Mouse (Mus musculus): ENCODE measurements around the gene Pank3. TPM values are rescaled to one million over a fixed set of nuclear protein-coding genes. Genes with fewer than 3 reads are reported as not detected.

The Pank3 gene
- polyA plus RNA-seq, 1 experiment from 2014 or later, result 12.4 TPM

GRCm38 (mm10) chr11:35736817-35737216, 32.5 kb upstream of the Pank3 start:
- 58% methylated on average over 2 of the region's 2 CpGs for WGBS
- TF ChIP-seq EP300 (IDR thresholded peaks at IDR 0.05) (no peak), CTCF (IDR thresholded peaks at IDR 0.05) (peak; percentile 19)
- no peak overlapping the region for H3K9ac ChIP-seq (replicated peaks; ENCODE audit: low read depth)
- H3K9me3 ChIP-seq (ENCODE audit: low read length), result no peaks in the 10 kb centered on the region
- H3K36me3 ChIP-seq (ENCODE audit: insufficient read depth, low read length), result no peaks in the 10 kb centered on the region
- no peaks in the 10 kb centered on the region for H3K27me3 ChIP-seq (replicated peaks; ENCODE audit: insufficient read depth, low read length)
- H3K27ac ChIP-seq (ENCODE audit: low read length), result no peak overlapping the region
- H3K4me1 ChIP-seq (ENCODE audit: insufficient read depth, low read depth, low read length), result no peaks in the 10 kb centered on the region
- no peak for ATAC-seq
- no peak overlapping the region for H3K4me2 ChIP-seq (replicated peaks; ENCODE audit: low read depth, low read length)
- no peak overlapping the region for H3K4me3 ChIP-seq (ENCODE audit: low read depth, low read length)
- no peak for DNase-seq (ENCODE audit: low spot score)

DNA sequence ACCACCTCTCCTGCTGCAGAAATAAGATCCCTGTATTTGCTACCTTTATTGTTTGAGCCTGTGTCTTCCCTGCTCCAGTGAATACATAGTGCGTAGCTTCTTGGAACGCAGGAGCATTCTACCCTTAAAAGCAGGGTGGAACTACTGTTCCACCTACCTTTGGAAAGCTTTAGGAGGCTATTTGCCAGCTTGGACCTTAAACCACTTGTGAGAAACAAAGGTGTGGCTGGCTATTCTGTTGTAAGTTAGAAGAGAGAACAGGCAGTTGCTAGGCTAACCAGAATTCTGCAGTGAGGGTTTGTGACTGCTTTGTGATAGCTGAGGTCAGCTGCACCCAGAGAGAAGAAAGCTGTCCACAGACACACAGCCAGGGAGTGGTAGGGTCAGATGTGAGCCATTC, 32.0 kb upstream of the Pank3 start:
- Histone ChIP-seq H3K27ac (ENCODE audit: low read length) (no peak overlapping the region), H3K4me1 (ENCODE audit: insufficient read depth, low read depth, low read length) (no peaks in the 10 kb centered on the region), H3K9ac (replicated peaks; ENCODE audit: low read depth) (no peak overlapping the region), H3K4me3 (ENCODE audit: low read depth, low read length) (no peak overlapping the region), H3K4me2 (replicated peaks; ENCODE audit: low read depth, low read length) (no peak overlapping the region), H3K27me3 (replicated peaks; ENCODE audit: insufficient read depth, low read length) (no peaks in the 10 kb centered on the region), H3K36me3 (ENCODE audit: insufficient read depth, low read length) (no peaks in the 10 kb centered on the region), H3K9me3 (ENCODE audit: low read length) (no peaks in the 10 kb centered on the region)
- DNase-seq (ENCODE audit: low spot score), result no peak
- TF ChIP-seq CTCF (IDR thresholded peaks at IDR 0.05), result no peak
- TF ChIP-seq EP300 (IDR thresholded peaks at IDR 0.05), result no peak
- WGBS, result 87% methylated on average over 2 of the region's 2 CpGs
- no peak for ATAC-seq

GRCm38 (mm10) chr11:35738102-35738501, 31.2 kb upstream of the Pank3 start:
- ATAC-seq (no peak), DNase-seq (ENCODE audit: low spot score) (no peak)
- Histone ChIP-seq H3K4me3 (ENCODE audit: low read depth, low read length) (no peak overlapping the region), H3K4me1 (ENCODE audit: insufficient read depth, low read depth, low read length) (no peaks in the 10 kb centered on the region), H3K9me3 (ENCODE audit: low read length) (no peaks in the 10 kb centered on the region), H3K36me3 (ENCODE audit: insufficient read depth, low read length) (no peaks in the 10 kb centered on the region), H3K4me2 (replicated peaks; ENCODE audit: low read depth, low read length) (no peak overlapping the region), H3K27ac (ENCODE audit: low read length) (no peak overlapping the region), H3K9ac (replicated peaks; ENCODE audit: low read depth) (no peak overlapping the region), H3K27me3 (replicated peaks; ENCODE audit: insufficient read depth, low read length) (no peaks in the 10 kb centered on the region)
- TF ChIP-seq EP300 (IDR thresholded peaks at IDR 0.05) (no peak), CTCF (IDR thresholded peaks at IDR 0.05) (no peak)
- WGBS, result 59% methylated on average over 3 of the region's 3 CpGs

DNA sequence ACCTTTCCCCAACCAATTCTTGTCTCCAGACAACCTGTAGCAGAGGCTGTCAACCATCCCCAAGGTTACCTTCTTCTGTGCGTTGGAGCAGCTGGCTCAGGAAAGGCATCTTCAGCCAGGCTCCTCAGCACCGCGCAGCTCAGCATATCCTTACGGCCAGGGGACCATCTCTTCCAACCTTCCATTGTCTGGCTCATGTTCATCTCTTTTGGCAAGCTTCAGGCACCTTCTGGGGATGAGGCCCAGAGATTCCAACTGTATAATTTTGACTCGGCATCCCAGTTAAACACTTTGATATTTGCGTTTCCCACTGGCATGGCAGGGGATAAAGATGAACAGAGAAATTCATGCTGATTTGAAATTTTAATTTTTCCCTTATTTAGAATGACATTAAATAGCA, 25.7 kb upstream of the Pank3 start:
- 93% methylated on average over 6 of the region's 6 CpGs for WGBS
- TF ChIP-seq CTCF (IDR thresholded peaks at IDR 0.05) (no peak), EP300 (IDR thresholded peaks at IDR 0.05) (no peak)
- Histone ChIP-seq H3K4me3 (ENCODE audit: low read depth, low read length) (no peak overlapping the region), H3K4me2 (replicated peaks; ENCODE audit: low read depth, low read length) (no peak overlapping the region), H3K27ac (ENCODE audit: low read length) (no peak overlapping the region), H3K36me3 (ENCODE audit: insufficient read depth, low read length) (no peaks in the 10 kb centered on the region), H3K27me3 (replicated peaks; ENCODE audit: insufficient read depth, low read length) (no peaks in the 10 kb centered on the region), H3K9ac (replicated peaks; ENCODE audit: low read depth) (no peak overlapping the region), H3K4me1 (ENCODE audit: insufficient read depth, low read depth, low read length) (no peaks in the 10 kb centered on the region), H3K9me3 (ENCODE audit: low read length) (no peaks in the 10 kb centered on the region)
- DNase-seq (ENCODE audit: low spot score) (no peak), ATAC-seq (no peak)

DNA sequence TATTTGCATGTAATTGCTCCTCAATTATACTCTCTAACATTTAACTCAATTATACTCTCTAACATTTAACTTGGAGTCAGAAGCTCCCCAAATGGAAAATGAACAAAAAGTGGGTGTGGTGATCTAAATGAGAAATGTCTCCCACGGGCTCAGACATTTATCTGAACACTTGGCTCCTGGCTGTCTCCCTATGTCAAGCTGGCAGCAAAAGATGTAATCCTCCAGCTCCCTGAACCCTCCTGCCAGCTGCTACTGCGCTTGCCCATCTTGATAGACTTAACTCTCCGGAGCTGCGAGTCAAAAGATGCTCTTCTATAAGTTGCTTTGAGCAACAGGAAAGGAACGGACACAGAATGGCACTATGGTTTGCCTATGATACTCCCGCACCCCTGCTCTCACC, 24.7 kb upstream of the Pank3 start:
- H3K36me3 ChIP-seq (ENCODE audit: insufficient read depth, low read length), result no peaks in the 10 kb centered on the region
- H3K27ac ChIP-seq (ENCODE audit: low read length), result no peak overlapping the region
- TF ChIP-seq CTCF (IDR thresholded peaks at IDR 0.05) (no peak), EP300 (IDR thresholded peaks at IDR 0.05) (no peak)
- H3K4me3 ChIP-seq (ENCODE audit: low read depth, low read length), result no peak overlapping the region
- no peaks in the 10 kb centered on the region for H3K27me3 ChIP-seq (replicated peaks; ENCODE audit: insufficient read depth, low read length)
- ATAC-seq, result no peak
- whole genome bisulfite sequencing, result 79% methylated on average over 6 of the region's 6 CpGs
- DNase-seq (ENCODE audit: low spot score), result no peak
- H3K4me2 ChIP-seq (replicated peaks; ENCODE audit: low read depth, low read length), result no peak overlapping the region
- H3K4me1 ChIP-seq (ENCODE audit: insufficient read depth, low read depth, low read length), result no peaks in the 10 kb centered on the region
- no peaks in the 10 kb centered on the region for H3K9me3 ChIP-seq (ENCODE audit: low read length)
- no peak overlapping the region for H3K9ac ChIP-seq (replicated peaks; ENCODE audit: low read depth)

- H3K36me3 ChIP-seq (ENCODE audit: insufficient read depth, low read length), result no peaks in the 10 kb centered on the region
- no peak overlapping the region for H3K4me2 ChIP-seq (replicated peaks; ENCODE audit: low read depth, low read length)
- H3K27me3 ChIP-seq (replicated peaks; ENCODE audit: insufficient read depth, low read length), result no peaks in the 10 kb centered on the region
- peak; percentile 93 for DNase-seq (ENCODE audit: low spot score)
- H3K4me3 ChIP-seq (ENCODE audit: low read depth, low read length), result no peak overlapping the region
- TF ChIP-seq CTCF (IDR thresholded peaks at IDR 0.05) (no peak), EP300 (IDR thresholded peaks at IDR 0.05) (peak; percentile 54)
- no peak overlapping the region for H3K9ac ChIP-seq (replicated peaks; ENCODE audit: low read depth)
- no peaks in the 10 kb centered on the region for H3K4me1 ChIP-seq (ENCODE audit: insufficient read depth, low read depth, low read length)
- H3K9me3 ChIP-seq (ENCODE audit: low read length), result no peaks in the 10 kb centered on the region
- ATAC-seq, result peak; percentile 93
- 39% methylated on average over 8 of the region's 8 CpGs for WGBS
- H3K27ac ChIP-seq (ENCODE audit: low read length), result 0 out of 2 replicates have a peak overlapping the region, but pooled peaks have one; percentile 43
Measured at GRCm38 (mm10) chr11:35750578-35750977, 18.7 kb upstream of the Pank3 start.

GRCm38 (mm10) chr11:35754906-35755418, 14.3 kb upstream of the Pank3 start:
- no peak for ATAC-seq

More at GRCm38 (mm10) chr11:35754906-35755418, 14.3 kb upstream of the Pank3 start:
- H3K9me3 ChIP-seq (ENCODE audit: low read length), result no peaks in the 10 kb centered on the region
- H3K4me1 ChIP-seq (ENCODE audit: insufficient read depth, low read depth, low read length), result no peaks in the 10 kb centered on the region
- no peak overlapping the region for H3K4me2 ChIP-seq (replicated peaks; ENCODE audit: low read depth, low read length)
- H3K27me3 ChIP-seq (replicated peaks; ENCODE audit: insufficient read depth, low read length), result no peaks in the 10 kb centered on the region
- no peak overlapping the region for H3K9ac ChIP-seq (replicated peaks; ENCODE audit: low read depth)
- 86% methylated on average over 4 of the region's 4 CpGs for WGBS
- H3K4me3 ChIP-seq (ENCODE audit: low read depth, low read length), result no peak overlapping the region
- no peak overlapping the region for H3K27ac ChIP-seq (ENCODE audit: low read length)
- H3K36me3 ChIP-seq (ENCODE audit: insufficient read depth, low read length), result no peaks in the 10 kb centered on the region
- no peak for DNase-seq (ENCODE audit: low spot score)
- TF ChIP-seq EP300 (IDR thresholded peaks at IDR 0.05), result no peak
- TF ChIP-seq CTCF (IDR thresholded peaks at IDR 0.05), result no peak
